Mouse (Mus musculus) hindbrain, embryonic 11.5 days (tissue): ENCODE results near the gene Wwc2. TPM values are rescaled to one million over a fixed set of nuclear protein-coding genes. Genes with fewer than 3 reads are reported as not detected.

Experiments used
- ATAC-seq: fragments of 200-750 bp; cut with Nextera tagmentation; 2 replicates; pipeline ENCODE4 v1.8.0; 2017; ENCODE audit warnings: mild to moderate bottlenecking, moderate TSS enrichment, moderate library complexity; ENCODE audit not compliant: low FRiP score
- DNase-seq: peaks from one replicate; pipeline ENCODE4 v3.0.0-alpha.2; 2015; ENCODE audit warnings: low spot score
- H3K27ac ChIP-seq: fragments of 300-500 bp; sonication (generic); 2 replicates; pipeline ENCODE4 v1.5.1; 2014; ENCODE audit warnings: mild to moderate bottlenecking, low read depth, low read length
- H3K27me3 ChIP-seq: fragments of 300-500 bp; sonication (generic); 2 replicates; pipeline ENCODE4 v1.6.1; 2014; ENCODE audit warnings: mild to moderate bottlenecking, low read length, moderate library complexity, mixed read lengths; ENCODE audit not compliant: control insufficient read depth, insufficient read depth
- H3K36me3 ChIP-seq: fragments of 300-500 bp; sonication (generic); 2 replicates; pipeline ENCODE4 v1.6.1; 2014; ENCODE audit warnings: mild to moderate bottlenecking, low read length, moderate library complexity, mixed read lengths; ENCODE audit not compliant: control insufficient read depth, insufficient read depth
- H3K4me1 ChIP-seq: fragments of 300-500 bp; sonication (generic); replicated peaks from 2 replicates; pipeline ENCODE4 v1.6.1; 2014; ENCODE audit warnings: low read length, mixed read lengths; ENCODE audit not compliant: control insufficient read depth, insufficient read depth
- H3K4me2 ChIP-seq: fragments of 300-500 bp; sonication (generic); replicated peaks from 2 replicates; pipeline ENCODE4 v1.6.1; 2014; ENCODE audit warnings: mild to moderate bottlenecking, low read depth, low read length
- H3K4me3 ChIP-seq: fragments of 300-500 bp; sonication (generic); 2 replicates; pipeline ENCODE4 v1.5.1; 2014; ENCODE audit warnings: low read depth, low read length
- H3K9ac ChIP-seq: fragments of 300-500 bp; sonication (generic); 2 replicates; pipeline ENCODE4 v1.6.1; 2014; ENCODE audit warnings: low read depth, low read length
- H3K9me3 ChIP-seq: fragments of 300-500 bp; sonication (generic); 2 replicates; pipeline ENCODE4 v1.6.1; 2016; ENCODE audit warnings: low read length; ENCODE audit not compliant: control insufficient read depth
- WGBS: fragments of 180-500 bp; shearing (Covaris S2); extraction: QIAGEN DNeasy Blood & Tissue Kit; methylation state at CpG from one replicate; pipeline ENCODE4 v1.1.7; 2014; 5-methylcytosine and 5-hydroxymethylcytosine counted together
- polyA plus RNA-seq: library from polyadenylated mRNA; unstranded; fragments of >200 nt; fragmentation: Nextera tagmentation; extraction: Ambion mirVana; gene quantifications from 2 replicates; pipeline ENCODE4 v1.2.1, GENCODE M21; 2014

Gene Wwc2
- polyA plus RNA-seq, 1 experiment from 2014 or later: 10.0 TPM

DNA sequence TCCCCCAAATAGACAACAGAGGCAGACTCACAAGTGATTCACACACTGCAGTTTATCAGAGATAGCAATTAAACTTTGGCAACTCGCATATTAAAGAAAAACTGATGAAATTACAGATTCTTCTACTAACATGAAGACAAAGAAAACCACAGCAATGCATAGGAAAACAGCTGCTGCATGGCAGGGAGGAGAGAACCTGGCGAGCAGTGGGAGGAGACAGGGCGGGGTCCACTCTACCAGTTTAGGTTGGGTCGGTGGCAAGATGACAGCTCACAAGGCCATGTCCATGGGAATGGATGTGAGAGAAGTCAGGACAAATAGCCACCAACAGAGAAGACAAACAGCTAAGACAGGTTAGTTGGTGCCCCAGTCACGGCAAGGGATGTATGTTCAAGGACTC is 138.0 kb downstream of the Wwc2 start:
- Histone ChIP-seq H3K27ac (no peak overlapping the region), H3K9ac (no peak overlapping the region), H3K27me3 (no peaks in the 10 kb centered on the region), H3K4me2 (no peak overlapping the region), H3K9me3 (no peaks in the 10 kb centered on the region), H3K4me3 (no peak overlapping the region), H3K36me3 (no peaks in the 10 kb centered on the region), H3K4me1 (no peaks in the 10 kb centered on the region)
- 77% methylated on average over 5 of the region's 5 CpGs for WGBS
- DNase-seq (no peak), ATAC-seq (no peak)

GRCm38 (mm10) chr8:47851824-47852502 is 138.8 kb downstream of the Wwc2 start:
- H3K27me3 ChIP-seq: no peaks in the 10 kb centered on the region
- H3K4me3 ChIP-seq: no peak overlapping the region
- ATAC-seq: no peak
- H3K4me2 ChIP-seq: no peak overlapping the region
- no peak overlapping the region for H3K9ac ChIP-seq
- 62% methylated on average over 12 of the region's 12 CpGs for WGBS
- H3K9me3 ChIP-seq: no peaks in the 10 kb centered on the region
- no peak for DNase-seq
- H3K27ac ChIP-seq: no peak overlapping the region
- no peaks in the 10 kb centered on the region for H3K4me1 ChIP-seq
- H3K36me3 ChIP-seq: no peaks in the 10 kb centered on the region

GRCm38 (mm10) chr8:47849842-47850241 is 140.9 kb downstream of the Wwc2 start:
- Histone ChIP-seq H3K4me3 (no peak overlapping the region), H3K9me3 (no peaks in the 10 kb centered on the region), H3K9ac (no peak overlapping the region), H3K4me1 (no peaks in the 10 kb centered on the region), H3K36me3 (no peaks in the 10 kb centered on the region), H3K27ac (no peak overlapping the region), H3K27me3 (no peaks in the 10 kb centered on the region), H3K4me2 (no peak overlapping the region)
- DNase-seq: no peak
- WGBS: 87% methylated on average over 8 of the region's 8 CpGs
- ATAC-seq: no peak

DNA sequence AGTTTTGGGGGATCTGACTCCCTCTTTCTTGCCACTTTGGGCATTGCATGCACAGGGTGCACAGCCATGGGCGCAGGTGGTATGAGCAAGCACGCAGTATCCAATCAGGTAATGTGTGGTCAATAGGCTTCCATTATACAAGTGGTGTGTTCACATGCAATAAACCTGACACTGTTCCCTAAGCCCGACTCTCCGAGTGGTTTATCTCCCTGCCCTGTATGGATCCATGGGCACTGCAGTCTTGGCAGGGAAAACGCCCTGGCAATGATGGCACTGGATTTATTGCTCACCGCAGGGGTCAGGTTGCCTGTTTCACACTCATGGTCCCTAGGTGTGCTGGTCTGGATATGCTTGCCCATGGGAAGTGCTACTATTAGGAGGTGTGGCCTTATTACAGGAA is 142.8 kb downstream of the Wwc2 start:
- Histone ChIP-seq H3K27me3 (no peaks in the 10 kb centered on the region), H3K27ac (no peak overlapping the region), H3K36me3 (no peaks in the 10 kb centered on the region), H3K9me3 (no peaks in the 10 kb centered on the region), H3K4me3 (no peak overlapping the region), H3K4me2 (no peak overlapping the region), H3K4me1 (no peaks in the 10 kb centered on the region), H3K9ac (no peak overlapping the region)
- WGBS: 96% methylated on average over 6 of the region's 6 CpGs
- ATAC-seq (no peak), DNase-seq (no peak)

DNA sequence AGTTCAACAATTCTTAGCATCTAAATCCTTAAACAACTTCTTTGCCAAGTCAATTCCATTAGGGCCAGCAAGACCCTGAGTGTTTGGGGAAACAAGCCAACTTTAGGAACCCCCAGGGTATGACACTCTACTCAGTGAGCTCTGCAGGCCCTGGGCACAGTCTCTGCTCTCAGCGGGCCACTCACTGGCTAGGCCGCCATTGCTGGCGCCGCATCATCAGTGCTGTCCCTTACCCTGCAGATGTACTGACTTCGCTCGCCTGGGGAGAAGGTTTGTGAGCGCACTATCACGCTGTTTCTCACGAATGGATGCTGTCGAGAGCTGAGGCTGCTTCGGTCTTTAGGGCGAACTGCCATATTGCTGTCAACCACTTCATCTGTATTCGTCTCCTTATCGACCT is 143.6 kb downstream of the Wwc2 start:
- H3K9me3 ChIP-seq: no peaks in the 10 kb centered on the region
- H3K27me3 ChIP-seq: no peaks in the 10 kb centered on the region
- H3K36me3 ChIP-seq: no peaks in the 10 kb centered on the region
- no peak overlapping the region for H3K9ac ChIP-seq
- DNase-seq (no peak), ATAC-seq (no peak)
- WGBS: 95% methylated on average over 14 of the region's 14 CpGs
- no peak overlapping the region for H3K4me2 ChIP-seq
- H3K4me3 ChIP-seq: no peak overlapping the region
- H3K27ac ChIP-seq: no peak overlapping the region
- H3K4me1 ChIP-seq: no peaks in the 10 kb centered on the region

- Histone ChIP-seq H3K36me3 (no peaks in the 10 kb centered on the region), H3K27ac (no peak overlapping the region), H3K4me3 (no peak overlapping the region), H3K9me3 (no peaks in the 10 kb centered on the region), H3K9ac (no peak overlapping the region), H3K27me3 (no peaks in the 10 kb centered on the region), H3K4me1 (no peaks in the 10 kb centered on the region), H3K4me2 (no peak overlapping the region)
- 83% methylated on average over 13 of the region's 13 CpGs for WGBS
- no peak for ATAC-seq
- no peak for DNase-seq
Observed at GRCm38 (mm10) chr8:47845956-47846355, 144.8 kb downstream of the Wwc2 start.

- Histone ChIP-seq H3K9me3 (no peaks in the 10 kb centered on the region), H3K27me3 (no peaks in the 10 kb centered on the region), H3K36me3 (peaks cover 2% of the 10 kb centered on the region; the same call in 1 of the 2 replicates), H3K9ac (no peak overlapping the region), H3K4me1 (no peaks in the 10 kb centered on the region), H3K4me3 (no peak overlapping the region), H3K27ac (no peak overlapping the region), H3K4me2 (no peak overlapping the region)
- ATAC-seq (no peak), DNase-seq (no peak)
- 93% methylated on average over 10 of the region's 10 CpGs for WGBS
Observed at GRCm38 (mm10) chr8:47843651-47844050, 147.1 kb downstream of the Wwc2 start.

GRCm38 (mm10) chr8:47843063-47843462 is 147.7 kb downstream of the Wwc2 start:
- Histone ChIP-seq H3K36me3 (peaks cover 2% of the 10 kb centered on the region; the same call in 1 of the 2 replicates), H3K4me3 (no peak overlapping the region), H3K27me3 (no peaks in the 10 kb centered on the region), H3K4me1 (no peaks in the 10 kb centered on the region), H3K27ac (no peak overlapping the region), H3K9me3 (no peaks in the 10 kb centered on the region), H3K4me2 (no peak overlapping the region), H3K9ac (no peak overlapping the region)
- DNase-seq: no peak
- ATAC-seq: no peak
- 80% methylated on average over 7 of the region's 7 CpGs for WGBS

GRCm38 (mm10) chr8:47833944-47834343 is 156.8 kb downstream of the Wwc2 start:
- DNase-seq: no peak
- Histone ChIP-seq H3K9me3 (no peaks in the 10 kb centered on the region), H3K4me2 (no peak overlapping the region), H3K27me3 (no peaks in the 10 kb centered on the region), H3K4me3 (no peak overlapping the region), H3K36me3 (no peaks in the 10 kb centered on the region), H3K9ac (no peak overlapping the region), H3K4me1 (no peaks in the 10 kb centered on the region), H3K27ac (no peak overlapping the region)
- WGBS: 94% methylated on average over 1 of the region's 1 CpGs
- ATAC-seq: no peak
